Mouse (Mus musculus): ENCODE data around the gene Atp5l.
A peak's percentile ranks its signal among the peaks of the same experiment; 100 is the strongest.

Atp5l gene

GRCm38 (mm10) chr9:44892664-44893063, 27.9 kb downstream of the Atp5l start:
- no peak for DNase-seq (ENCODE audit: low spot score in 2 of 2)

GRCm38 (mm10) chr9:44891210-44891609, 29.3 kb downstream of the Atp5l start:
- DNase-seq (ENCODE audit: low spot score in 2 of 2), result no peak

- DNase-seq (ENCODE audit: low spot score in 2 of 2), result no peak
Measured at GRCm38 (mm10) chr9:44890122-44890521, 30.4 kb downstream of the Atp5l start.

- DNase-seq (ENCODE audit: low spot score in 2 of 2), result no peak
Measured at GRCm38 (mm10) chr9:44888114-44888624, 32.4 kb downstream of the Atp5l start.

- DNase-seq (ENCODE audit: low spot score in 2 of 2), result peak; percentile 57 to 66
Measured at GRCm38 (mm10) chr9:44882981-44883569, 37.5 kb downstream of the Atp5l start.

GRCm38 (mm10) chr9:44882436-44882980, 38.0 kb downstream of the Atp5l start:
- peak; percentile 24 to 51 for DNase-seq (ENCODE audit: low spot score in 2 of 2)

- peak; percentile 69 to 74 for DNase-seq (ENCODE audit: low spot score in 2 of 2)
Measured at GRCm38 (mm10) chr9:44881941-44882435, 38.6 kb downstream of the Atp5l start.

- peak; percentile 97 to 99 for DNase-seq (ENCODE audit: low spot score in 2 of 2)
Measured at GRCm38 (mm10) chr9:44881221-44881871, 39.2 kb downstream of the Atp5l start, which contains the start of gene Kmt2a. Gene Kmt2a (minus strand): TSS chr9:44881296.

GRCm38 (mm10) chr9:44880309-44881081, 40.0 kb downstream of the Atp5l start:
- no peak for DNase-seq (ENCODE audit: low spot score in 2 of 2)

GRCm38 (mm10) chr9:44879694-44880271, 40.8 kb downstream of the Atp5l start:
- DNase-seq (ENCODE audit: low spot score in 2 of 2), result peak in 1 of 2 experiments; percentile 48

GRCm38 (mm10) chr9:44878776-44879500, 41.6 kb downstream of the Atp5l start:
- no peak for DNase-seq (ENCODE audit: low spot score in 2 of 2)

- DNase-seq (ENCODE audit: low spot score in 2 of 2), result no peak
Measured at GRCm38 (mm10) chr9:44877686-44878085, 42.9 kb downstream of the Atp5l start.

- DNase-seq (ENCODE audit: low spot score in 2 of 2), result peak; percentile 42 to 52
Measured at GRCm38 (mm10) chr9:44875476-44875875, 45.1 kb downstream of the Atp5l start.

GRCm38 (mm10) chr9:44874198-44874597, 46.3 kb downstream of the Atp5l start:
- DNase-seq (ENCODE audit: low spot score in 2 of 2), result no peak

GRCm38 (mm10) chr9:44873665-44874064, 46.9 kb downstream of the Atp5l start:
- DNase-seq (ENCODE audit: low spot score in 2 of 2), result no peak

GRCm38 (mm10) chr9:44868336-44869094, 52.0 kb downstream of the Atp5l start:
- no peak for DNase-seq (ENCODE audit: low spot score in 2 of 2)

- no peak for DNase-seq (ENCODE audit: low spot score in 2 of 2)
Measured at GRCm38 (mm10) chr9:44867664-44868063, 52.9 kb downstream of the Atp5l start.

- DNase-seq (ENCODE audit: low spot score in 2 of 2), result no peak
Measured at GRCm38 (mm10) chr9:44866501-44867240, 53.9 kb downstream of the Atp5l start.

Measured in frontal cortex, postnatal 36 days (tissue).